Mouse (Mus musculus) E14TG2a.4 (cell line): ENCODE data around the gene Trim37.

ENCODE experiments used
- H3K27me3 ChIP-seq: 2 replicates; pipeline ENCODE4 v1.6.1; 2014; ENCODE audit warnings: low read length, control low read depth; ENCODE audit not compliant: insufficient read depth
- H3K36me3 ChIP-seq: 2 replicates; pipeline ENCODE4 v1.6.1; 2014; ENCODE audit warnings: low read length, control low read depth; ENCODE audit not compliant: insufficient read depth
- H3K4me1 ChIP-seq: replicated peaks from 2 replicates; pipeline ENCODE4 v1.6.1; 2014; ENCODE audit warnings: low read depth, low read length, control low read depth
- H3K4me3 ChIP-seq: replicated peaks from 2 replicates; pipeline ENCODE4 v1.5.1; 2014; ENCODE audit warnings: mild to moderate bottlenecking, low read length
- H3K9me3 ChIP-seq: 2 replicates; pipeline ENCODE4 v1.6.1; 2014; ENCODE audit warnings: low read length, control low read depth
- CTCF ChIP-seq: conservative IDR thresholded peaks from 2 replicates; pipeline ENCODE4 v1.5.1; 2014; ENCODE audit warnings: low read length
- NANOG ChIP-seq: IDR thresholded peaks from 2 replicates; pipeline ENCODE4 v1.6.1; 2014; ENCODE audit warnings: borderline replicate concordance, low read length, mixed read lengths
- POU5F1 ChIP-seq: IDR thresholded peaks from 2 replicates; pipeline ENCODE4 v1.6.1; 2014; ENCODE audit warnings: low read length, borderline replicate concordance

Gene Trim37

DNA sequence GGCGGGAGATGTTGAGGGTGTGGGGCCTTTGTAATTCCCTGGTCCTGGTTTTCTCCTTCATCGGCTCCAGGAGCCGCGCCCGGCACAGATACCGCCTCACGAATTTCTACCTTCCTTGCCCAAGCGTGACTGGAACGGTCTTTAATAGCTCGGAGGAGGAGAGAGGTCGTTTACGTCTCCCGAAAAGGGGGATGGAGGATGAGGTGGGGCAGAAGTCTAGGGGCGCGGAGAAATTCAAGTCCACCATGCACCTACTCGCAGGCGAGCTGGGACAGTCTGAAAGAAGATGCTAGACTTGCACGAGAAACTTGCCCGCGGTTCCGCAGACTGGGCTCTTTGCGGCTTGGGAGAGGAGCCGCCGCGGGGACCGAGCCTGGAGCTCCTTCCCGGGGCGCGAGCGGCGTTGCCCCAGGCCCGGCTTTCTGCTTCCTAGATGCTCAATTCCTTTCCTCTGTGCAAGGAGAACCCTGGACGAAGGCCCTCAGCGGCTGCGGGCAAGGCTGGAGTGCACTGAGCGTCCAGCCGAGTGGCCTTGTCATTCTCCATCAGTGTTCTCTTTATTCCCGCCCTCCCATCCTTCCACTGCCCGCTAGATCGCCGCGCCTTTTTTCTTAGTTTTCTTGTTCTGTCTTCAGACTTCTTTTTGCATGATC, 17.2 kb upstream of the Trim37 start:
- TF ChIP-seq POU5F1: no peak
- TF ChIP-seq NANOG: no peak
- TF ChIP-seq CTCF: no peak
- Histone ChIP-seq H3K9me3 (no peaks in the 10 kb centered on the region), H3K27me3 (no peaks in the 10 kb centered on the region), H3K4me1 (peaks cover 33% of the 10 kb centered on the region), H3K36me3 (peaks cover 54% of the 10 kb centered on the region), H3K4me3 (peak overlapping the region; percentile 97)

DNA sequence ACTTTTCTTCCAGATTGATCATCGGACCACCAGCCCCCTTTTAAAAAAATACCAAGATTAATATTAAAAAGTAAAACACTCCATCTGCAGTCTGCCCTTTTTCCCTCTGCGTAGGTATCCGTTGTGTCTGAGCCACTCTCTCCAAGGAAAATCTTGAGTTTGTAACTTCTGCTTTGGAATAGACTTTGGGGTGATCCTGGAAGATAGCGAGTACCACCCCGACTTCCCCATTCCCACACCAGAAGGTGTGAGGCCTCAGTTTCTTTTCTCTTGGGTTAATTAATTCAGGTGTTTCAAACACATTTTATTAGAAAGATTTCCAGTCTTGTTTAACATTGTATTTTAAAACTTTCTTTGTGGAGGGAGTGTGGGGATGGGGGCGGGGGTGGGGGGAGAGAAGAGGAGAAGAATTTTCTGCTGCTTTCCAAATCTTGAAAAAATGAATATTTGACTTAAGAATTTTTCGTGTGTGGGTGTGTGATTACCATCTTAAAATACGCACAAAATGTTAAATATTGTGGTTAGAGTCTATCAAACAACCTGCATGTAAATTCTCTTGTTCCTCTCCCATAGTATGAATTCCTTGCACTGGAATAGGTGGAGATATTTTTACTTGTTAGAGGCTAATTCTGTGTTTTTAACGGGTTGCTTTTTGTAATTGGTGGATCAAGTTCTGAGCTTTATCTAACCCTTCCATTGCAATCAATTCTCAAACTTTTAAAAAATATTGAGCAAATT, 16.5 kb upstream of the Trim37 start:
- H3K36me3 ChIP-seq: peaks cover 54% of the 10 kb centered on the region
- peak overlapping the region; percentile 97 for H3K4me3 ChIP-seq
- H3K4me1 ChIP-seq: peaks cover 38% of the 10 kb centered on the region
- no peak for TF ChIP-seq POU5F1
- TF ChIP-seq CTCF: no peak
- TF ChIP-seq NANOG: no peak
- no peaks in the 10 kb centered on the region for H3K9me3 ChIP-seq
- no peaks in the 10 kb centered on the region for H3K27me3 ChIP-seq

DNA sequence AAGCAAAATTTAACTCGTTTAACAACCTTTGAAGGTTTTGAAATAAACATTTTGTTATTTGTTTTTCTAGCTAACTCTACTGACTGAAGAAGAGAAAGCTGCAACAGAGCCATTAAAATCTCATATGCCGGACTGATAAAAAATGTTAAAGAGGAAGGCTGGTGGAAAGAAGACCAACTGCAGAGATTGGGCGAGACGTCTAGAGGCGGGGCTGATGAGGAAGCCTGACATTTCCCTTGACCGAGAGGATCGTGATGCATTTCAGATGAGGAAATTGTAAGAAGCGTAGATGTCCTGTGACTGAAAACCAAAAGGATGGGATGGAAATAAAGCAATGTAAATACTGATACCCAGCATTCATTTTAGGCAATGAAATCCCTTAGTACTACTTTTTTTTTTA, 5.0 kb upstream of the Trim37 start:
- Histone ChIP-seq H3K27me3 (no peaks in the 10 kb centered on the region), H3K9me3 (no peaks in the 10 kb centered on the region), H3K36me3 (peaks cover 73% of the 10 kb centered on the region), H3K4me3 (no peak overlapping the region), H3K4me1 (peaks cover 14% of the 10 kb centered on the region)
- TF ChIP-seq POU5F1: no peak
- no peak for TF ChIP-seq NANOG
- no peak for TF ChIP-seq CTCF

DNA sequence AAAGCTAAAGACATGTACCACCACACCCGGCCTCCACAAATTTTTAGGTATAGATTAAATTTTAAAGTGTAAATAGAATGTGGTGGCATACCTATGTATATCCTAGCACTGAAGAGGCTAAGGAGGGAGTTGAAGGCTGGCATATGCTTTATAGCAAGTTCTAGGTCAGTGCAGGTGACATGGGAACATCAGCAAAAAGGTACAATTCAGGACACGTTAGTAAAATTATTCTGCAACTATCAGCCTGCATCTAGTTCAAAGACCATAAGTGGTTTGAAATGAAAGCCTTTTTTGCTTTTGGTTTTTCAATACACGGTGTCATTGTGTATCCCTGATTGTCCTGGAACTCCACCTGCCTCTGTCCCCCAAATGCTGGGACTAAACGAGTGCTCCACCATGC, 1.3 kb upstream of the Trim37 start:
- H3K4me3 ChIP-seq: peak overlapping the region; percentile 98
- TF ChIP-seq POU5F1: no peak
- no peak for TF ChIP-seq NANOG
- no peak for TF ChIP-seq CTCF
- peaks cover 29% of the 10 kb centered on the region for H3K4me1 ChIP-seq
- H3K27me3 ChIP-seq: no peaks in the 10 kb centered on the region
- H3K9me3 ChIP-seq: no peaks in the 10 kb centered on the region
- peaks cover 55% of the 10 kb centered on the region for H3K36me3 ChIP-seq

DNA sequence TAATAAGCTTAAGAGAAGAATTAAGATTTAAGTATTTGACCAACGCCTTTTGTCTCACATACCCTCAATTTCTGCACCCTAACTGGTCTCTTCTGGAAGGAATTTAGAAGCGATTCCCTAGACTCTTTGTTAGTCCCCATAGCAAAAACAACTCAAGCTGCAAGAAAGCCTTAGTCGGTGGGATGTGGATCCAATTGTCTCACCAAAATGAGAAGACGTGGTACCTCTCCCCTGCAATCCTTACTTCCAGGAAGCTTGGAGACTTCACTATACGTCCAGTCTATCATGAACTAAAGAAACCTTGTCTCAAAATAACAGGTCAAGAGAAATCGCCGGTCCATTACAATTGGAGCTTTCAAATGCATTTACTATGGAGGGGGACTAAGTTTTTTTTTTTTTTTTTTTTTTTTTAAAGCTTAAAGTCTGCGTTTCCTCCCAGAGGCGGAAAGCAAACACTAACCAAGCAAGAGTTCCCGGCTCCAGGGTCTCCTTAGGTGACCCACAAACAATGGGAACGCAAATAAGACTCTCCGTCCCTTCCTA, 525 bp upstream of the Trim37 start:
- Histone ChIP-seq H3K4me3 (peak overlapping the region; percentile 98), H3K4me1 (peaks cover 29% of the 10 kb centered on the region), H3K36me3 (peaks cover 54% of the 10 kb centered on the region), H3K9me3 (no peaks in the 10 kb centered on the region), H3K27me3 (no peaks in the 10 kb centered on the region)
- TF ChIP-seq POU5F1 (no peak), CTCF (no peak), NANOG (no peak)

DNA sequence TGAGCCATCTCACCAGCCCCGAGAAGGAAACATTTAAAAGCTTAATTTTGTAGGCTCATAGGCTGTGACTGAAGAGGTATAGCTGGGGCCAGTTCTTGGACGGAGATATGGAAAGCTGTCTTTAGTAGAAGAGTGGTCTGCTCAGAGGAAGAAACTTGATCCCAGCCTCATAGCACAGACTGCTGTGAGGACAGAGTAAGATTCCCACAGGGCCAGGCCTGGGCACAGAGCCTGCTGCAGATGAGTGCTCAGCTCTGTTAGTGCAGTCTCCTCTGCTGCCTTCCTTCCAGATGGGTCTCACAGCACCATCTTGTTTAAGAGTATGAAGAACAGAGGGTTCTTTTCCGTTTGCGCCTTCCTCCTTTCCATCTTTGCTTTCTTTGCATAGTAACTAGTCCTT, 9.4 kb downstream of the Trim37 start:
- TF ChIP-seq CTCF: no peak
- TF ChIP-seq POU5F1: no peak
- TF ChIP-seq NANOG: no peak
- no peaks in the 10 kb centered on the region for H3K27me3 ChIP-seq

DNA sequence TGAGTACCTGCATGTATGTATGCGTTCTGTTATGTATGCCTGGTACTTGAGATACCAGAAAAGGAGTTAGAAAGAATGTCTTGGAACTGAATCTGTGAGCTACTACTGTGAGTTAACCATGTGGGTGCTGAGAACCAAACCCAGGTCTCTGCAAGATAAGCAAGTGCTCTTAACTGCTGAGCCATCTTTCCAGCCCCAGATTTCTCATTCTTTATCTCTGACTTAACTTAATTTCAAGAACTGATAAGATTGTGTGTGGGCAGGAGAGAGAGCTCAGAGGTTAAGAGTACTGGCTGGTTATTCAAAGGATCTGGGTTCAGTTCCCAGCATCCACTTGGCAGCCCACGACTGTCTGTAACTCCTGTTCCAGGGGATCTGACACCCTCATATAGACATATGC, 31.1 kb downstream of the Trim37 start:
- no peak for TF ChIP-seq POU5F1
- TF ChIP-seq CTCF: no peak
- no peak for TF ChIP-seq NANOG
- Histone ChIP-seq H3K9me3 (no peaks in the 10 kb centered on the region), H3K27me3 (no peaks in the 10 kb centered on the region), H3K4me1 (peaks cover 5% of the 10 kb centered on the region; the same call in 1 of the 2 replicates), H3K4me3 (no peak overlapping the region), H3K36me3 (peaks cover 56% of the 10 kb centered on the region)

More for the DNA sequence above, 9.4 kb downstream of the Trim37 start:
- Histone ChIP-seq H3K9me3 (no peaks in the 10 kb centered on the region), H3K4me3 (no peak overlapping the region), H3K4me1 (no peaks in the 10 kb centered on the region; the same call in 1 of the 2 replicates), H3K36me3 (peaks cover 75% of the 10 kb centered on the region)

DNA sequence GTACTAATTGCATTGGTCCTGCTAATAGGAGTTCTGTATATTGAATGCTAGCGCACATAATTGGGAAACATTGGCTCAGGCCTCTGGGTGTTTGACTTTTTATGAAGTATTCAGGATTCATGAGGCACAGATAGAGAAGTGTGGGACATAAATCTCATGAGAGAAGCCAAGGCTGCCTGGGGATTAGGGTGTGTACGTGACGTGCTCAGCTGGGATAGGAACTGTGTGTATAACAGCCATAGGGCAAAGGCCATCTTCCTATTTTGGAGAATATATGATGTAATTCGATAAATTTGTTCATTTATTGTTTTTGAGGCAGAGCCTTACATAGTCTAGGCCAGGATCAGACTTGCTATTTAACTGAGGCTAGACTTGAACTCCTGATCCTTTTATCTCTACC, 35.8 kb downstream of the Trim37 start:
- TF ChIP-seq NANOG (no peak), CTCF (no peak), POU5F1 (no peak)
- Histone ChIP-seq H3K36me3 (peaks cover 77% of the 10 kb centered on the region), H3K27me3 (no peaks in the 10 kb centered on the region), H3K4me3 (no peak overlapping the region), H3K4me1 (no peaks in the 10 kb centered on the region), H3K9me3 (no peaks in the 10 kb centered on the region)
